Mouse (Mus musculus) megakaryocyte, embryonic 14.5 days (primary cell): ENCODE data around the gene Hist2h2be.

Experiments used
- FLI1 ChIP-seq: IDR thresholded peaks from 2 replicates; pipeline ENCODE4 v1.6.1; 2012; ENCODE audit warnings: low read length, inconsistent platforms, mixed read lengths
- GATA1 ChIP-seq: IDR thresholded peaks from 3 replicates; pipeline ENCODE4 v1.6.1; 2012; ENCODE audit warnings: mixed read lengths, low read length, inconsistent platforms, borderline replicate concordance

DNA sequence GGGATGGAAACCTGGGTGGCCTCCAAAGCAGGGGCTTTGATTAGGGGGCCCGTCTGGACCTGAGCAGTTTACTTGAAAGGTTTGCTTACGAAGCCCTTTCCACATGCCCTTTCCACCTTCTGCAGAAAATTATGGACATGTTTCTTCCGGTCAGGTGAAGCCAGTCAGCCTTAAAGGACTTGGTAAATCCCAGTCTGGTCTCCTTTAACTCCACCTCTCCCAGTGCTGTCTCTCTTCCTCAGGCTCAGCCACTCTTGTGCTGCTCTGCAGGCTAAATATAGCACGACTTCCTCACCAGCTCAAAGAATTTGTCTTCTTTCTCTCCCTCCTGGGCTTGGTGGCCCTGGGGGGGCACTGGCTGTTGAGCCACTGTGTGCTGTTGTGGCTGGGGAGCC lies 38.5 kb upstream of the Hist2h2be start:
- TF ChIP-seq GATA1 (no peak), FLI1 (no peak)
